Mouse (Mus musculus) midbrain, embryonic 12.5 days (tissue): ENCODE data around the gene Slc35a1. TPM values are rescaled to one million over a fixed set of nuclear protein-coding genes. Genes with fewer than 3 reads are reported as not detected.
A peak's percentile ranks its signal among the peaks of the same experiment; 100 is the strongest.
"Not testable (repeated sequence)": the region's sequence is repeated elsewhere in the genome, so short reads cannot be mapped to it uniquely, and the experiment has no call there.

Experiments
- ATAC-seq: fragments of 200-750 bp; cut with Nextera tagmentation; 2 replicates; pipeline ENCODE4 v1.8.0; 2017; ENCODE audit warnings: low read depth, moderate TSS enrichment, moderate library complexity; ENCODE audit not compliant: low FRiP score
- H3K27ac ChIP-seq: fragments of 300-500 bp; sonication (generic); replicated peaks from 2 replicates; pipeline ENCODE4 v1.5.1; 2016; ENCODE audit warnings: mild to moderate bottlenecking
- H3K27me3 ChIP-seq: fragments of 300-500 bp; sonication (generic); 2 replicates; pipeline ENCODE4 v1.6.1; 2016; ENCODE audit warnings: mild to moderate bottlenecking
- H3K36me3 ChIP-seq: fragments of 300-500 bp; sonication (generic); 2 replicates; pipeline ENCODE4 v1.6.1; 2016
- H3K4me1 ChIP-seq: fragments of 300-500 bp; sonication (generic); 2 replicates; pipeline ENCODE4 v1.6.1; 2016
- H3K4me2 ChIP-seq: fragments of 300-500 bp; sonication (generic); replicated peaks from 2 replicates; pipeline ENCODE4 v1.6.1; 2016; ENCODE audit warnings: mild to moderate bottlenecking, moderate library complexity
- H3K4me3 ChIP-seq: fragments of 300-500 bp; sonication (generic); 2 replicates; pipeline ENCODE4 v1.5.1; 2016; ENCODE audit warnings: mild to moderate bottlenecking
- H3K9ac ChIP-seq: fragments of 300-500 bp; sonication (generic); replicated peaks from 2 replicates; pipeline ENCODE4 v1.6.1; 2016; ENCODE audit warnings: mild to moderate bottlenecking, moderate library complexity
- H3K9me3 ChIP-seq: fragments of 300-500 bp; sonication (generic); 2 replicates; pipeline ENCODE4 v1.6.1; 2016; ENCODE audit warnings: mild to moderate bottlenecking
- WGBS: fragments of 180-500 bp; shearing (Covaris S2); methylation state at CpG from one replicate; pipeline ENCODE4 v1.1.7; 2016; 5-methylcytosine and 5-hydroxymethylcytosine counted together
- polyA plus RNA-seq: library from polyadenylated mRNA; unstranded; fragments of >200 nt; fragmentation: Nextera tagmentation; extraction: Ambion mirVana; gene quantifications from 2 replicates; pipeline ENCODE4 v1.2.1, GENCODE M21; 2016

Gene Slc35a1
- 51.6 and 52.7 TPM in 2 replicates for polyA plus RNA-seq

GRCm38 (mm10) chr4:34686874-34687567 is at the start of gene Slc35a1:
Gene Slc35a1, minus strand, starts transcription at chr4:34687438.
- Histone ChIP-seq H3K4me3 (peak within 1 kb of the TSS; percentile 67), H3K4me1 (peaks cover 6% of the 10 kb centered on the region), H3K9ac (peak within 1 kb of the TSS; percentile 88), H3K9me3 (no peaks in the 10 kb centered on the region), H3K27me3 (no peaks in the 10 kb centered on the region), H3K27ac (peak within 1 kb of the TSS; percentile 95), H3K4me2 (peak within 1 kb of the TSS; percentile 49), H3K36me3 (peaks cover 9% of the 10 kb centered on the region; the same call in 1 of the 2 replicates)
- 1% methylated on average over 65 of the region's 65 CpGs for WGBS
- ATAC-seq = peak; percentile 98

GRCm38 (mm10) chr4:34734461-34734860 is 47.2 kb upstream of the Slc35a1 start:
- no peak overlapping the region for H3K4me3 ChIP-seq
- H3K27me3 ChIP-seq = peaks cover 5% of the 10 kb centered on the region; the same call in 1 of the 2 replicates
- no peaks in the 10 kb centered on the region for H3K36me3 ChIP-seq
- no peak overlapping the region for H3K4me2 ChIP-seq
- H3K27ac ChIP-seq = no peak overlapping the region
- no peaks in the 10 kb centered on the region for H3K9me3 ChIP-seq
- H3K9ac ChIP-seq = no peak overlapping the region
- WGBS = 75% methylated on average over 3 of the region's 3 CpGs
- no peak for ATAC-seq
- H3K4me1 ChIP-seq = 0 out of 2 replicates have a peak, but pooled peaks cover 4% of the 10 kb centered on the region

- not testable (repeated sequence) for H3K9me3 ChIP-seq, H3K4me2 ChIP-seq, H3K27ac ChIP-seq, H3K9ac ChIP-seq, H3K4me1 ChIP-seq, H3K36me3 ChIP-seq, ATAC-seq, H3K27me3 ChIP-seq, H3K4me3 ChIP-seq
- WGBS = 32% methylated on average over 2 of the region's 2 CpGs
Observed at GRCm38 (mm10) chr4:34733415-34733814, 46.2 kb upstream of the Slc35a1 start.

GRCm38 (mm10) chr4:34729851-34730341 is 42.7 kb upstream of the Slc35a1 start, which contains the start of gene Cfap206:
Gene Cfap206, minus strand, starts transcription at chr4:34730206.
- H3K4me2 ChIP-seq = peak within 1 kb of the TSS; percentile 90
- peak; percentile 98 for ATAC-seq
- WGBS = under 1% methylated on average over 38 of the region's 38 CpGs

GRCm38 (mm10) chr4:34725710-34726109 is 38.5 kb upstream of the Slc35a1 start:
- 88% methylated on average over 3 of the region's 3 CpGs for WGBS
- ATAC-seq, H3K9me3 ChIP-seq: not testable (repeated sequence)

More at GRCm38 (mm10) chr4:34729851-34730341, 42.7 kb upstream of the Slc35a1 start, which contains the start of gene Cfap206:
- no peak within 1 kb of the TSS for H3K27ac ChIP-seq
- H3K4me3 ChIP-seq = peak within 1 kb of the TSS; percentile 55
- no peaks in the 10 kb centered on the region for H3K9me3 ChIP-seq
- peaks cover 6% of the 10 kb centered on the region for H3K27me3 ChIP-seq
- H3K36me3 ChIP-seq = no peaks in the 10 kb centered on the region
- peak within 1 kb of the TSS; percentile 53 for H3K9ac ChIP-seq
- H3K4me1 ChIP-seq = 0 out of 2 replicates have a peak, but pooled peaks cover 4% of the 10 kb centered on the region

GRCm38 (mm10) chr4:34724306-34724705 is 37.1 kb upstream of the Slc35a1 start:
- H3K36me3 ChIP-seq = no peaks in the 10 kb centered on the region
- H3K9me3 ChIP-seq = peaks cover 8% of the 10 kb centered on the region; the same call in 1 of the 2 replicates
- no peak overlapping the region for H3K27ac ChIP-seq
- H3K27me3 ChIP-seq = no peaks in the 10 kb centered on the region; the same call in 1 of the 2 replicates
- H3K4me2 ChIP-seq = no peak overlapping the region
- no peaks in the 10 kb centered on the region for H3K4me1 ChIP-seq
- ATAC-seq = no peak
- H3K9ac ChIP-seq = no peak overlapping the region
- 69% methylated on average over 4 of the region's 4 CpGs for WGBS
- H3K4me3 ChIP-seq = no peak overlapping the region

More at GRCm38 (mm10) chr4:34725710-34726109, 38.5 kb upstream of the Slc35a1 start:
- not testable (repeated sequence) for H3K9ac ChIP-seq, H3K27me3 ChIP-seq, H3K4me1 ChIP-seq, H3K27ac ChIP-seq, H3K4me2 ChIP-seq, H3K4me3 ChIP-seq, H3K36me3 ChIP-seq

GRCm38 (mm10) chr4:34723186-34723585 is 35.9 kb upstream of the Slc35a1 start:
- Histone ChIP-seq H3K9ac (no peak overlapping the region), H3K27ac (no peak overlapping the region), H3K4me1 (no peaks in the 10 kb centered on the region), H3K27me3 (no peaks in the 10 kb centered on the region; the same call in 1 of the 2 replicates), H3K4me3 (no peak overlapping the region), H3K36me3 (no peaks in the 10 kb centered on the region), H3K4me2 (no peak overlapping the region), H3K9me3 (peaks cover 8% of the 10 kb centered on the region; the same call in 1 of the 2 replicates)
- WGBS = 70% methylated on average over 4 of the region's 4 CpGs
- no peak for ATAC-seq

GRCm38 (mm10) chr4:34720127-34720895 is 33.1 kb upstream of the Slc35a1 start:
- no peaks in the 10 kb centered on the region for H3K36me3 ChIP-seq
- no peaks in the 10 kb centered on the region for H3K27me3 ChIP-seq
- H3K4me1 ChIP-seq = no peaks in the 10 kb centered on the region
- 89% methylated on average over 7 of the region's 7 CpGs for WGBS
- no peak overlapping the region for H3K4me2 ChIP-seq
- no peak overlapping the region for H3K27ac ChIP-seq
- H3K4me3 ChIP-seq = no peak overlapping the region
- no peak for ATAC-seq
- H3K9ac ChIP-seq = no peak overlapping the region
- H3K9me3 ChIP-seq = peaks cover 8% of the 10 kb centered on the region; the same call in 1 of the 2 replicates

- Histone ChIP-seq H3K9me3 (peaks cover 8% of the 10 kb centered on the region; the same call in 1 of the 2 replicates), H3K4me2 (no peak overlapping the region), H3K9ac (no peak overlapping the region), H3K27me3 (no peaks in the 10 kb centered on the region), H3K36me3 (no peaks in the 10 kb centered on the region), H3K27ac (no peak overlapping the region), H3K4me3 (no peak overlapping the region), H3K4me1 (no peaks in the 10 kb centered on the region)
- 96% methylated on average over 12 of the region's 12 CpGs for WGBS
- no peak for ATAC-seq
Observed at GRCm38 (mm10) chr4:34719421-34719820, 32.2 kb upstream of the Slc35a1 start.

GRCm38 (mm10) chr4:34715062-34715461 is 27.8 kb upstream of the Slc35a1 start:
- ATAC-seq = no peak
- peaks cover 3% of the 10 kb centered on the region; the same call in 1 of the 2 replicates for H3K9me3 ChIP-seq
- H3K27me3 ChIP-seq = no peaks in the 10 kb centered on the region
- no peak overlapping the region for H3K27ac ChIP-seq
- H3K36me3 ChIP-seq = no peaks in the 10 kb centered on the region
- H3K4me2 ChIP-seq = no peak overlapping the region
- H3K4me3 ChIP-seq = no peak overlapping the region
- no peak overlapping the region for H3K9ac ChIP-seq
- WGBS = 95% methylated on average over 1 of the region's 1 CpGs
- no peaks in the 10 kb centered on the region for H3K4me1 ChIP-seq

GRCm38 (mm10) chr4:34708127-34708526 is 20.9 kb upstream of the Slc35a1 start:
- Histone ChIP-seq H3K27me3 (no peaks in the 10 kb centered on the region), H3K4me3 (no peak overlapping the region), H3K27ac (no peak overlapping the region), H3K36me3 (no peaks in the 10 kb centered on the region), H3K9me3 (no peaks in the 10 kb centered on the region), H3K9ac (no peak overlapping the region), H3K4me2 (no peak overlapping the region), H3K4me1 (no peaks in the 10 kb centered on the region)
- no peak for ATAC-seq
- 86% methylated on average over 3 of the region's 3 CpGs for WGBS

- no peak for ATAC-seq
- Histone ChIP-seq H3K4me1 (no peaks in the 10 kb centered on the region), H3K9me3 (no peaks in the 10 kb centered on the region), H3K4me2 (no peak overlapping the region), H3K4me3 (no peak overlapping the region), H3K9ac (no peak overlapping the region), H3K27me3 (no peaks in the 10 kb centered on the region), H3K27ac (no peak overlapping the region), H3K36me3 (no peaks in the 10 kb centered on the region)
- 86% methylated on average over 3 of the region's 3 CpGs for WGBS
Observed at GRCm38 (mm10) chr4:34707248-34707647, 20.0 kb upstream of the Slc35a1 start.
